Mouse (Mus musculus) kidney, embryonic 15.5 days (tissue): ENCODE results near the gene Nrg3. TPM values are rescaled to one million over a fixed set of nuclear protein-coding genes. Genes with fewer than 3 reads are reported as not detected.

Experiments used
- microRNA-seq: library from miRNA; unstranded; fragments of <30 nt; microRNA quantifications from one replicate; pipeline ENCODE4, GENCODE M21; 2016
- polyA plus RNA-seq: library from polyadenylated mRNA; unstranded; fragments of >200 nt; fragmentation: Nextera tagmentation; extraction: Ambion mirVana; gene quantifications from 2 replicates; pipeline ENCODE4 v1.2.1, GENCODE M21; 2015

Nrg3 gene
- polyA plus RNA-seq, 1 experiment from 2014 or later: 1.00 TPM

Small RNA genes within 50 kb of the gene (microRNA-seq; reads per million reads assigned to microRNA genes)
- gene Gm27332: not detected
